Mouse (Mus musculus): Measurements from ENCODE around the gene Klf1. TPM values are rescaled to one million over a fixed set of nuclear protein-coding genes. Genes with fewer than 3 reads are reported as not detected.
A peak's percentile ranks its signal among the peaks of the same experiment; 100 is the strongest.

Klf1 gene
- polyA plus RNA-seq, 1 experiment from 2014 or later = 6.4 TPM

- no peak overlapping the region for H3K27ac ChIP-seq
- peaks cover 19% of the 10 kb centered on the region; the same call in 1 of the 2 replicates for H3K27me3 ChIP-seq (replicated peaks)
- no peaks in the 10 kb centered on the region for H3K9me3 ChIP-seq
- no peak overlapping the region for H3K9ac ChIP-seq
- no peak overlapping the region for H3K4me3 ChIP-seq (replicated peaks)
- H3K4me1 ChIP-seq (replicated peaks) = no peaks in the 10 kb centered on the region
- ATAC-seq = no peak
- WGBS = 67% methylated on average over 2 of the region's 2 CpGs
- H3K36me3 ChIP-seq = no peaks in the 10 kb centered on the region
- H3K4me2 ChIP-seq (replicated peaks) = no peak overlapping the region
Measured at GRCm38 (mm10) chr8:84921596-84921995, 19.9 kb downstream of the Klf1 start.

GRCm38 (mm10) chr8:84925557-84925956 lies 23.8 kb downstream of the Klf1 start:
- H3K4me2 ChIP-seq (replicated peaks) = no peak overlapping the region
- 62% methylated on average over 7 of the region's 7 CpGs for WGBS
- no peak for ATAC-seq
- H3K27ac ChIP-seq = no peak overlapping the region
- no peak overlapping the region for H3K9ac ChIP-seq
- peaks cover 17% of the 10 kb centered on the region for H3K27me3 ChIP-seq (replicated peaks)
- H3K4me3 ChIP-seq (replicated peaks) = no peak overlapping the region
- no peaks in the 10 kb centered on the region for H3K36me3 ChIP-seq
- H3K9me3 ChIP-seq = no peaks in the 10 kb centered on the region
- H3K4me1 ChIP-seq (replicated peaks) = 0 out of 2 replicates have a peak, but pooled peaks cover 8% of the 10 kb centered on the region

GRCm38 (mm10) chr8:84927513-84927912 lies 25.8 kb downstream of the Klf1 start:
- Histone ChIP-seq H3K27me3 (replicated peaks) (peaks cover 28% of the 10 kb centered on the region), H3K9ac (no peak overlapping the region), H3K9me3 (no peaks in the 10 kb centered on the region), H3K36me3 (no peaks in the 10 kb centered on the region), H3K27ac (no peak overlapping the region), H3K4me1 (replicated peaks) (0 out of 2 replicates have a peak, but pooled peaks cover 8% of the 10 kb centered on the region), H3K4me3 (replicated peaks) (no peak overlapping the region), H3K4me2 (replicated peaks) (no peak overlapping the region)
- ATAC-seq = no peak
- WGBS = 80% methylated on average over 1 of the region's 1 CpGs

- ATAC-seq = peak; percentile 89
- Histone ChIP-seq H3K36me3 (no peaks in the 10 kb centered on the region), H3K4me1 (replicated peaks) (0 out of 2 replicates have a peak, but pooled peaks cover 8% of the 10 kb centered on the region), H3K27me3 (replicated peaks) (peaks cover 34% of the 10 kb centered on the region), H3K27ac (no peak overlapping the region), H3K4me3 (replicated peaks) (peak overlapping the region; percentile 27), H3K4me2 (replicated peaks) (peak overlapping the region; percentile 65), H3K9ac (no peak overlapping the region), H3K9me3 (no peaks in the 10 kb centered on the region)
- 2% methylated on average over 51 of the region's 52 CpGs for WGBS
Measured at GRCm38 (mm10) chr8:84928456-84929306, 27.0 kb downstream of the Klf1 start.

- Histone ChIP-seq H3K4me3 (replicated peaks) (no peak overlapping the region), H3K36me3 (no peaks in the 10 kb centered on the region), H3K4me2 (replicated peaks) (no peak overlapping the region), H3K9ac (no peak overlapping the region), H3K4me1 (replicated peaks) (0 out of 2 replicates have a peak, but pooled peaks cover 12% of the 10 kb centered on the region), H3K9me3 (no peaks in the 10 kb centered on the region), H3K27me3 (replicated peaks) (peaks cover 53% of the 10 kb centered on the region), H3K27ac (no peak overlapping the region)
- WGBS = 83% methylated on average over 13 of the region's 13 CpGs
- ATAC-seq = no peak
Measured at GRCm38 (mm10) chr8:84930582-84930981, 28.9 kb downstream of the Klf1 start.

GRCm38 (mm10) chr8:84933767-84934559 lies 32.2 kb downstream of the Klf1 start:
- Histone ChIP-seq H3K9me3 (no peaks in the 10 kb centered on the region), H3K9ac (no peak overlapping the region), H3K36me3 (no peaks in the 10 kb centered on the region), H3K27ac (no peak overlapping the region), H3K4me1 (replicated peaks) (peaks cover 18% of the 10 kb centered on the region), H3K4me3 (replicated peaks) (no peak overlapping the region), H3K27me3 (replicated peaks) (peaks cover 76% of the 10 kb centered on the region), H3K4me2 (replicated peaks) (no peak overlapping the region)
- ATAC-seq = no peak
- 80% methylated on average over 16 of the region's 16 CpGs for WGBS

GRCm38 (mm10) chr8:84934860-84935259 lies 33.1 kb downstream of the Klf1 start:
- Histone ChIP-seq H3K27ac (no peak overlapping the region), H3K36me3 (no peaks in the 10 kb centered on the region), H3K4me1 (replicated peaks) (peaks cover 13% of the 10 kb centered on the region), H3K4me3 (replicated peaks) (no peak overlapping the region), H3K9ac (no peak overlapping the region), H3K27me3 (replicated peaks) (peaks cover 67% of the 10 kb centered on the region), H3K9me3 (no peaks in the 10 kb centered on the region), H3K4me2 (replicated peaks) (peak overlapping the region; percentile 23; the same call in 1 of the 2 replicates)
- peak; percentile 57 for ATAC-seq
- WGBS = 2% methylated on average over 15 of the region's 15 CpGs

- H3K4me1 ChIP-seq (replicated peaks) = peaks cover 13% of the 10 kb centered on the region
- 0 out of 2 replicates have a peak overlapping the region, but pooled peaks have one; percentile 1 for H3K4me2 ChIP-seq (replicated peaks)
- peaks cover 61% of the 10 kb centered on the region for H3K27me3 ChIP-seq (replicated peaks)
- H3K36me3 ChIP-seq = no peaks in the 10 kb centered on the region
- peak; percentile 50 for ATAC-seq
- no peak overlapping the region for H3K9ac ChIP-seq
- H3K27ac ChIP-seq = no peak overlapping the region
- WGBS = 5% methylated on average over 14 of the region's 14 CpGs
- no peaks in the 10 kb centered on the region for H3K9me3 ChIP-seq
- H3K4me3 ChIP-seq (replicated peaks) = no peak overlapping the region
Measured at GRCm38 (mm10) chr8:84935489-84935888, 33.8 kb downstream of the Klf1 start.

GRCm38 (mm10) chr8:84936041-84936961 lies 34.6 kb downstream of the Klf1 start:
- no peaks in the 10 kb centered on the region for H3K36me3 ChIP-seq
- peak overlapping the region; percentile 43 for H3K4me3 ChIP-seq (replicated peaks)
- peak overlapping the region; percentile 18; the same call in 1 of the 2 replicates for H3K9ac ChIP-seq
- H3K27me3 ChIP-seq (replicated peaks) = peaks cover 56% of the 10 kb centered on the region
- H3K27ac ChIP-seq = no peak overlapping the region
- peaks cover 13% of the 10 kb centered on the region for H3K4me1 ChIP-seq (replicated peaks)
- H3K4me2 ChIP-seq (replicated peaks) = peak overlapping the region; percentile 85
- 26% methylated on average over 23 of the region's 23 CpGs for WGBS
- no peaks in the 10 kb centered on the region for H3K9me3 ChIP-seq
- ATAC-seq = 0 out of 2 replicates have a peak, but pooled peaks have one; percentile 3

GRCm38 (mm10) chr8:84936962-84937546 lies 35.3 kb downstream of the Klf1 start, which contains the start of gene Mast1:
Gene Mast1 (minus strand): TSS chr8:84937359.
- H3K4me2 ChIP-seq (replicated peaks) = peak within 1 kb of the TSS; percentile 85
- ATAC-seq = peak; percentile 77
- peak within 1 kb of the TSS; percentile 18; the same call in 1 of the 2 replicates for H3K9ac ChIP-seq
- H3K4me3 ChIP-seq (replicated peaks) = peak within 1 kb of the TSS; percentile 43
- peaks cover 13% of the 10 kb centered on the region for H3K4me1 ChIP-seq (replicated peaks)
- 0% methylated on average over 44 of the region's 50 CpGs for WGBS
- no peak within 1 kb of the TSS for H3K27ac ChIP-seq
- no peaks in the 10 kb centered on the region for H3K9me3 ChIP-seq
- H3K36me3 ChIP-seq = no peaks in the 10 kb centered on the region
- H3K27me3 ChIP-seq (replicated peaks) = peaks cover 55% of the 10 kb centered on the region

All from intestine, embryonic 15.5 days (tissue).